ENCODE assay signal across 21 mouse cellular contexts in genomic region chr8:22004750-22005522, GRCm38 (mm10). TPM values are rescaled to one million over a fixed set of nuclear protein-coding genes. Genes with fewer than 3 reads are reported as not detected.
"Had no signal": no experiment of that assay in that cellular context is flagged by ENCODE, and none has a peak within 500 bp of the region (broad histone marks: within the 10 kb centered on the region; RNA-seq: fewer than 3 reads in every experiment).

No protein-coding gene starts in this region.

- H3K4me1 ChIP-seq: intestine, embryonic 15.5 days; lung, embryonic 15.5 days; megakaryocyte, embryonic 14.5 days; neural tube, embryonic 12.5 days had no signal

- H3K4me2 ChIP-seq: intestine, embryonic 15.5 days; lung, embryonic 15.5 days; neural tube, embryonic 12.5 days had no signal

- H3K27me3 ChIP-seq: intestine, embryonic 15.5 days; lung, embryonic 15.5 days; neural tube, embryonic 12.5 days had no signal

- H3K9ac ChIP-seq: intestine, embryonic 15.5 days; lung, embryonic 15.5 days; neural tube, embryonic 12.5 days had no signal

- H3K9me3 ChIP-seq: intestine, embryonic 15.5 days; lung, embryonic 15.5 days; megakaryocyte, embryonic 14.5 days; neural tube, embryonic 12.5 days had no signal

- H3K36me3 ChIP-seq: intestine, embryonic 15.5 days; lung, embryonic 15.5 days; neural tube, embryonic 12.5 days had no signal

- H3K4me3 ChIP-seq: intestine, embryonic 15.5 days; layer of hippocampus, adult 2 months; lung, embryonic 15.5 days; megakaryocyte, embryonic 14.5 days; myocyte; neural tube, embryonic 12.5 days had no signal

- DNase-seq: kidney, adult 18-20 months; kidney, postnatal 10 days; kidney, postnatal 4 days; left cerebral cortex, postnatal 4 days; lung, postnatal 14 days; retina, postnatal 1 day; thymus, postnatal 4 days had no signal

- H3K27ac ChIP-seq: intestine, embryonic 15.5 days; layer of hippocampus, adult 2 months; lung, embryonic 15.5 days; macrophage; neural tube, embryonic 12.5 days; stomach, postnatal 0 days had no signal

- ATAC-seq: intestine, embryonic 15.5 days had no signal

RNA-seq across cellular contexts. Expression of gene Ccdc70, which starts 35.4 kb away (rescaled TPM):
- total RNA-seq: layer of hippocampus, adult 2 months; layer of hippocampus, postnatal 10 days; left cerebral cortex, adult 18-20 months; left cerebral cortex, postnatal 10 days; left cerebral cortex, postnatal 4 days had no signal
- polyA plus RNA-seq: intestine, embryonic 15.5 days; kidney, embryonic 14.5 days; limb, embryonic 14.5 days; liver, embryonic 16.5 days; lung, embryonic 15.5 days; macrophage; myocyte; neural tube, embryonic 12.5 days; stomach, postnatal 0 days had no signal

RNA-seq across cellular contexts. Expression of gene Fam90a1a, which starts 46.4 kb away (rescaled TPM):
- total RNA-seq: layer of hippocampus, adult 2 months; layer of hippocampus, postnatal 10 days; left cerebral cortex, adult 18-20 months; left cerebral cortex, postnatal 10 days; left cerebral cortex, postnatal 4 days had no signal
- polyA plus RNA-seq: intestine, embryonic 15.5 days; kidney, embryonic 14.5 days; limb, embryonic 14.5 days; liver, embryonic 16.5 days; lung, embryonic 15.5 days; macrophage; myocyte; neural tube, embryonic 12.5 days; stomach, postnatal 0 days had no signal

RNA-seq across cellular contexts. Expression of gene Atp7b, which starts 55.2 kb away (rescaled TPM):
- polyA plus RNA-seq: macrophage had no signal

RNA-seq across cellular contexts. Expression of gene Defb13, which starts 58.4 kb away (rescaled TPM):
- total RNA-seq: layer of hippocampus, adult 2 months; layer of hippocampus, postnatal 10 days; left cerebral cortex, adult 18-20 months; left cerebral cortex, postnatal 10 days; left cerebral cortex, postnatal 4 days had no signal
- polyA plus RNA-seq: intestine, embryonic 15.5 days; kidney, embryonic 14.5 days; limb, embryonic 14.5 days; liver, embryonic 16.5 days; lung, embryonic 15.5 days; macrophage; myocyte; neural tube, embryonic 12.5 days; stomach, postnatal 0 days had no signal
